ENCODE assay signal across 8 mouse cellular contexts in genomic region chr2:27934269-27934668, GRCm38 (mm10). TPM values are rescaled to one million over a fixed set of nuclear protein-coding genes. Genes with fewer than 3 reads are reported as not detected.
DNase-seq lines count a peak whose midpoint lies in the region; ATAC-seq and TF ChIP-seq lines count a peak whose summit lies in the region.

No protein-coding gene starts in this region.

- no peaks in the 10 kb centered on the region for H3K36me3 ChIP-seq in heart, embryonic 11.5 days (ENCODE audit: control insufficient read depth, insufficient read depth, low read length)
- no peaks in the 10 kb centered on the region for H3K36me3 ChIP-seq in kidney, postnatal 0 days (ENCODE audit: insufficient read depth, low read length)

- peak; percentile 37; the same call in 1 of the 2 replicates for ATAC-seq in heart, embryonic 11.5 days (replicated peaks; ENCODE audit: insufficient number of reproducible peaks, low FRiP score, low TSS enrichment)
- ATAC-seq in kidney, postnatal 0 days (replicated peaks; ENCODE audit: low FRiP score, low read depth) = no peak
- ATAC-seq in megakaryocyte, adult 5-6 weeks (ENCODE audit: poor library complexity, severe bottlenecking) = no peak

- intact Hi-C loops in left cerebral cortex, postnatal 36 days (cut with DNase I) = loop anchor here (10.0 kb wide), 1 partner anchor 131 kb away; no protein-coding TSS in a partner anchor

- H3K4me2 ChIP-seq in heart, embryonic 11.5 days = peak overlapping the region; percentile 45
- H3K4me2 ChIP-seq in kidney, postnatal 0 days (ENCODE audit: low read length) = no peak overlapping the region

- 19% methylated on average over 11 of the region's 11 CpGs for WGBS in heart, embryonic 11.5 days (ENCODE audit: insufficient replicate concordance)
- 21% methylated on average over 11 of the region's 11 CpGs for WGBS in kidney, postnatal 0 days

- peak; percentile 20; the same call in 1 of the 2 replicates for TF ChIP-seq CTCF in kidney, postnatal 0 days (IDR thresholded peaks at IDR 0.05; ENCODE audit: low read depth)

- H3K27me3 ChIP-seq in heart, embryonic 11.5 days (ENCODE audit: control insufficient read depth, insufficient read depth, low read length) = no peaks in the 10 kb centered on the region
- no peaks in the 10 kb centered on the region for H3K27me3 ChIP-seq in kidney, postnatal 0 days (ENCODE audit: insufficient read depth, low read length)

- H3K4me3 ChIP-seq in heart, embryonic 11.5 days (ENCODE audit: low read depth, low read length) = no peak overlapping the region
- no peak overlapping the region for H3K4me3 ChIP-seq in kidney, postnatal 0 days (replicated peaks; ENCODE audit: low read depth, low read length)

- no peaks in the 10 kb centered on the region for H3K9me3 ChIP-seq in heart, embryonic 11.5 days (replicated peaks; ENCODE audit: control insufficient read depth, low read length)
- no peaks in the 10 kb centered on the region for H3K9me3 ChIP-seq in kidney, postnatal 0 days (replicated peaks; ENCODE audit: low read length)

- H3K9ac ChIP-seq in heart, embryonic 11.5 days (ENCODE audit: low read depth, low read length) = peak overlapping the region; percentile 59; the same call in 1 of the 2 replicates
- no peak overlapping the region for H3K9ac ChIP-seq in kidney, postnatal 0 days (ENCODE audit: low read depth, low read length)

- peak; percentile 51 for DNase-seq in retina, postnatal 1 day
- DNase-seq in retina, embryonic 14.5 days (ENCODE audit: low spot score) = no peak
- DNase-seq in kidney, postnatal 0 days (ENCODE audit: low spot score) = peak; percentile 91
- peak; percentile 86 to 91 for DNase-seq in lung, postnatal 4 days
- DNase-seq in cerebellum, adult 18-20 months = no peak
- no peak for DNase-seq in left cerebral cortex, postnatal 36 days (ENCODE audit: low spot score in 2 of 2)

- peak overlapping the region; percentile 90 for H3K27ac ChIP-seq in heart, embryonic 11.5 days (ENCODE audit: low read depth, low read length)
- no peak overlapping the region for H3K27ac ChIP-seq in kidney, postnatal 0 days

- H3K4me1 ChIP-seq in heart, embryonic 11.5 days (ENCODE audit: control insufficient read depth, insufficient read depth, low read length) = peaks cover 57% of the 10 kb centered on the region
- peaks cover 16% of the 10 kb centered on the region for H3K4me1 ChIP-seq in kidney, postnatal 0 days (replicated peaks; ENCODE audit: insufficient read depth, low read length)

RNA-seq across cellular contexts. Expression of gene Col5a1, which starts 48.0 kb away (rescaled TPM):
- 38.7 and 38.8 TPM in 2 replicates for polyA plus RNA-seq in heart, embryonic 11.5 days (2014; fragmentation: Nextera tagmentation; extraction: Ambion mirVana)
- polyA plus RNA-seq in kidney, postnatal 0 days (2015; fragmentation: Nextera tagmentation; extraction: Ambion mirVana) = 33.2 and 36.5 TPM in 2 replicates
- 0.78 and 2.2 TPM in 2 replicates for total RNA-seq in megakaryocyte, adult 5-6 weeks (2015)
- 0.77 and 1.1 TPM in 2 replicates for total RNA-seq in megakaryocyte, adult 5-6 weeks (2017)
- total RNA-seq in left cerebral cortex, postnatal 36 days (2021) = 1 to 10 TPM; 7.0 to 8.9 TPM

Comparison
In these comparisons a context has a peak if more than half of its experiments do, and no peak if none do; other contexts are left out.
1. DNase-seq: peak in retina, postnatal 1 day (single experiment), kidney, postnatal 0 days (single experiment) and lung, postnatal 4 days (2 of 2); none in retina, embryonic 14.5 days (single experiment), cerebellum, adult 18-20 months (0 of 2) and left cerebral cortex, postnatal 36 days (0 of 2).